Mouse (Mus musculus) c-Kit-positive CD71-positive TER-119-positive erythroid progenitor cells, embryonic 14.5 days (primary cell): ENCODE measurements around the gene Rabl6.
"Not testable (repeated sequence)": the region's sequence is repeated elsewhere in the genome, so short reads cannot be mapped to it uniquely, and the experiment has no call there.

Source experiments
- DNase-seq: peaks from one replicate; pipeline ENCODE4 v3.0.0-alpha.2; 2013; ENCODE audit warnings: low spot score

The Rabl6 gene

DNA sequence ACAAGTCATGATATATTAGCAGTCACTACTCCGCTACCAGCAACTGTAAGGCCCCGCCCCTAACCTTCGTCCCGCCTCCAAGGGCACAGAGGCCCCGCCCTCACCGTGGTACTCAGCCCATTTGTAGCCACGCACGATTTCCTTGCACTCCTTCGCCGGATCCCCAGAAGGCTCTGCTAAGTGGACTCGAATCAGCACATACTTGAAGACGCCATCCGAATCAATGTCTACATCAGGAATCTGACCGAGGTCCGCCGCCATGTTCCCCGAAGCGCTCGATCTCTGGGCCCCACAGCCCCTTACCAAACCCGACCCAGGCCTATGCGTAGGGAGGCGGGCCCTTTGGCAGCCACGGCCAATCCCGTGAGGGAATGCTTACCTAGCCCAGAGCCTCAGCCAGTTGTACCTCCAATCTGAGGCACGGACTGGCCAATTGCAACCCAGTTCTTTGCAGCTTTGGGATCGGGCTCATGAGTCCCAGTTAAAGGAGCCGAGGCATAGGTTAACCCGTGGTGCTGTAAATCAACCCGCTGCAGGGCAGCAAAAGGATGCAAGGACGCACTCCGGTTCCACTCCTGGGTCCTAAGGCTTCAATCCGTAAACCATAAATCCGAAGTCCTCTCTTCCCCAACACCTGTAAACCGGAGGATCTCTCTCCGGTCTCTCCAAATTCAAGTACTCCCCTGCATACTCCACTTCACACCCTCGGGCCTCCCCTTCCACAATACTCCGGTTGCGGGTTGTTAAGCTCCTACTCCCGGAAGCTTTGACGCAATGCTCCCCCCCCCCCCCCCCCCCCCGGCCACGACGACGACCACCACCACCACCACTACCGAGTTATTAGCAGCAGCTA lies 33.5 kb downstream of the Rabl6 start, which contains the start of the genes Mamdc4 and Phpt1:
Mamdc4 (minus strand) TSS at position 267 of the 853 bp plus-strand sequence.
Phpt1 (minus strand) TSS at position 646 of the 853 bp plus-strand sequence.
- peak; percentile 93 for DNase-seq

DNA sequence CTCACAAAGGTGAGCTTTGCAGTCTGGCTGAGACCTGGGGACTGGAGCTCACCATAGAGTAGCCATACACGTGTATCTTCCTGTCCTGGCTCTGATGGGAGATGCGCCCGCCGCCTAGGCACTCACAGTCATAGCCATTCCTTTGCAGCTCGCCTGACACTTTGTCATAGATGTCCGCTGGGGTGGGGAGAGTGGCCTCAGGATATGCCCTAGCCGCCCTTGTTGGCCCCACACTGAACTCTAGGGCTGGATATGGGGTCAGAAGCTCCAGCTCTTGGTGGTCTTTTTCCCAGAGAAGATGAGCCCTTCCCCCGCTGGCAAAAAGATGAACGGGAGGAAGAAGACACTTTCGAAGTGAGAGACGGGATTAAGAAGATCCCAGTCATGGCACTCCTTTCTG lies 34.2 kb downstream of the Rabl6 start:
- no peak for DNase-seq

DNA sequence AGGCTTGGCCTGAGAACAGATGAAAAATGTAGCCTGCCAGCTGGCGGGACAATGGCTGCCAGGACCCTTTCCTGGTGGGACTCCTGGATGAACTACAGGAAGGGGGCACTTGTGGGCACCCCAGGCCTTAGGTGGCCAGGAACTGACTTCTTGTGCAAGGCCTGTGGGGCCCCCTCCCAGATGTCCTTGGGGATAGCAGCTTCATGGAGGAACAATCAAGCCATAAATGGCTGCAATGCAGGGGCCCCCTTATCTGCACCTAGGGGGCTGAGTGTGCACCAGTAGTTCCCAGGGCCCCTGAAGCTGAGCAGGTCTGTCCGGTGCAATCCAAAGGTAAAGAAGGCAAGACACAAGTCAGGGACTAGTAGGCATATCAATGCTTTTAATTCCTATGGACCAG lies 35.3 kb downstream of the Rabl6 start:
- no peak for DNase-seq

DNA sequence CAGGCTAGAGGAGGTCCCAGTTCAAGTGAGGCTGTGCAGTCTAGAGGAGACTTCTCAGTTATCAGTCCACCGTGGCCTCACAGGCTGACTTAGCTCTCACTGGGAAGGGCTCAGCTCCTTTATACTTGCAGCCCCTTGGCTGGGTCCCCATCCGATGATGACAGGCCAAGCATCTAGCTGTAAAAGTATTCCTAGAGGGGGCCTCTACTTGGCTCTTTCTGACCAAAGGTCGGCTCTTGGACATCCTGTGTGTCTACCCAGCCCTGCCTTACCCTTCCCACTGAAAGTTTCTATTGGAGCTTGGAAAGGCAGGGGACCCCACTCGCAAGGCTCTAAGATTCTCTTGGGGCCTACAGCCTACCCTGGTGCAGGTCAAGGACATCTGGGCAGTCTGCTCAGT lies 37.1 kb downstream of the Rabl6 start:
- no peak for DNase-seq

DNA sequence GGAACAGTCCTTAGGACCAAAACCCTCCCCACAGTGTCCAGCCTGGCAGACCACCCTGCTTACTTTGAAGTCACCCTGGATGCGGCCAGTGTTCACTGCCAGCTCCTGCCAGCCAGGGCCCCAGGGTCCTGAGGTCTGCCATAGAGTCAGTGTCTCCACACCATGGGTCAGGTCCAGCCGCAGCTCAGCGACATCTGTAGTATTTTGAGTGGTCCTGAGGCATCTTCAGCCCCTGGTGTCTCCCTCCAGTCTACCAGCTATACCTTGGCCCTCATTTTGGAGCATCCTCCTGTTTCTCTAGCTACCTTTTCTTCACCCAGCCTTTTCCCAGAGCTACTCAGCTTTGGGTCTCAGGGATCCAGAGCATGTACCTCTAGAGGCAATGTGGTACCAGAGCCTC lies 39.0 kb downstream of the Rabl6 start:
- no peak for DNase-seq

DNA sequence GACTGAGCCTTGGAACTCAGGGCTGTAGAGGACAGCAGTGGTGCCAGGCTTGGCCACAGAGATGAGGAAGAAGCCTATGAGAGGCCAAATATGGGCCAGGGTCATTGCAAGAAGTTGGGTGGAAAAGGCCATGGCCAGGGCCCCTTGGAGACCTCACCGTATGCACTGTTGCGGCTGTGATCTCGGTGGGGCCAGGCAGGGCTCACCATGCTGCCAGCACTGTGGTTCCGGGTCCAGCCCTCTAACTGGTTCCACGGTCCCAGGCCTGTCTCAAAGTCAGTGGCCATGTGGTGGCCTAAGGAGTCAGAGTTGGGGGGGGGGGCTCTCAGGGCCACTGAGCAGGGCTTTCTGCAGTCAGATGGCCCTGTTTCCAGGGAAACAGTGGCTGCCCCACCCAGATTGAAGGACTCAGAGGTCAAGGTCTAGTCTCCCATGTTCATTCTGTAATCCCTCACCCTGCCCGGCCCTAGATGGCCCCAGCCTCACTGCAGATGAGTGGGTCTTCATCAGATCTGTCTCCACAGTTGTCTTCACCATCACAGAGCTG lies 39.8 kb downstream of the Rabl6 start:
- no peak for DNase-seq

DNA sequence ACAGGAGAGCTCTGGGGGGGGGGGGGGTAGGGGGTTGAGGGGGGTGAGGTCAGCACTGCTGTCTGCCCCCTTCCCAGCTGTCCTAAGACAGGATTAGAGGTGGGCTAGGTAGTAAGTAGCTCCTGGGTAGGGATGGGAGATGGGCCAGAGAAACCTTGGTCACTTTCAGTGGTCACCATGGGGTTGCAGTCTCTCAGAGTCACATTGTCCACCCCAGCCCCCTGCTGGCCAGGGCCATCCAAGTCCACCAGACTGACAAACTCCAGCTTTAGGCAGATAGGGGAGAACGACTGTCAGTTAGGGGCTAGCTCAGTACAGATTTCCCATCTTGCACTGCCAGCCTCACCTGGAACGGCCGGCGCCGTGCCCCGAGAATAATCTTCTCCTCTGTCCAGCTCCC lies 41.8 kb downstream of the Rabl6 start:
- no peak for DNase-seq

DNA sequence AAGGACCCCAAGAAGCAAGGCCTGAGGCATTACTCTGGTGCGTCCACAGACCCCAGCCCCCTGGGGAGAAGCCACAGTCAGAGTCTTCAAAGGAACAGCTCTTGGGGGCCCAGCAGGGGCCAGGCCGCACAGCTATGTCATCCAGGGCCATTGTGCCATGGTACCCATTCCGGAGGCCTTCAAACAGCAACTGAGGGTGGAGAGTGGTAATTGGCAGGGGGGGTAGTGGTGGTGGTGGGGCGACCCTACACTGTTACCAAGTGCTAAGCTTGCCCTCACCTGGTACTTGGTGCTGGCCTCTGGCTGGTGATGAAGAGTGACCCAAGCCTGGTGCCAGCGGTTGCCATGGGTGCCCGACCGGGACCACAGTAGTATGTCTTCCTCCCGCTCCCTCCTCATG lies 42.6 kb downstream of the Rabl6 start:
- DNase-seq: no peak

DNA sequence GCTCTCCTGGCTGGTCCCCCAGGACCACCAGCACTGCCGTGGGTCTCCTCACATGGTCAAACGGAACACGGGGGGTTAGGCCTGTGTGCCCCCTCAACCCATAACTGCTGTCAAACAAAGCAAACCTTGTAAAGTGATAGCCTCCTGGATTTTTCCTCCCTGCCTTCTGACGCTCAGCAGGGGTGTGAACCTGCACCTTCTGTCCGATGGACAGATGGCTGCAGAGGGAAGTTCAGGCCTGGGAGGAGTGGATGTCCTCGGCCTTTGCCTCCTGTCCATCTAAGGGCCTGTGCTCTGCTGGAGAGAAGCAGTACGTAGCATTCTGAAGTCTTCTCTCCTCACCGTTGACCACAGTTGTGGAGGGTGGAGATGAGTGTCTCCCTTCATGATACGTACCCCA lies 46.4 kb downstream of the Rabl6 start:
- DNase-seq: no peak

DNA sequence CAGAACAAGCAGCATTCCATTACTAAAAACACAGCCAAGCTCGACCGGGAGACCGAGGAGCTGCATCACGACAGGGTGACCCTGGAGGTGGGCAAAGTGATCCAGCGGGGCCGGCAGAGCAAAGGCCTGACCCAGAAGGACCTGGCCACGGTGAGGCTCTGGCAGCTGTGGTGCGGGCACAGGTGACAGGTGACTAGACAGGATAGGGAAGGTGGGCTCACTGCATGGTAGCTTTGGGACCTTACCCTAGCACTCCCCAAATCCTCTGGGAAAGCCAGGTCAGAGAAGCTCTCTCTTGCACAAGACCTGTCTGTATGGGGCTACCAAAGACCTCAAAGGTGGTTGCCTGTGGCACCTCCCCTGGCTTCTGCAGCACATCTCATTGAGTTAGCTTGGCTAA lies 47.8 kb downstream of the Rabl6 start:
- no peak for DNase-seq

DNA sequence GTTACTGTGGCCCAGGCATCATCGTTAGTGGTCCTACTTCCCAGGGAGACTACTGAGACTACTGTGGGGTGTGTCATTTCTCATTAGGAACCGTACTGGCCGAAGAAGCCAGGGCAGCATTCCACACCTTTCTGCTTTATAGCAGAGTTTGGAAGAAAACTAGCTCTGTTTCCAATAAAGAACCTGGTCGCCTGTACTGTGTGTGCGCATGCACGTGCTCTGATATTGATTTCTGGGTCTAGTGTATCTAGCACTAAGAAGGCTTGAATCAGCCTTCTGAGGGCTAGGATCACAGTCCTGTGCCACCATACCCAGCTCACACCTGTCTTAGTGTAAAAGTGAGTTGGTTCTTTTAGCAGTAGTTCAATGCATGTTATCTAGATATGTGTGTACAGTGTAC lies 49.5 kb downstream of the Rabl6 start:
- no peak for DNase-seq

DNA sequence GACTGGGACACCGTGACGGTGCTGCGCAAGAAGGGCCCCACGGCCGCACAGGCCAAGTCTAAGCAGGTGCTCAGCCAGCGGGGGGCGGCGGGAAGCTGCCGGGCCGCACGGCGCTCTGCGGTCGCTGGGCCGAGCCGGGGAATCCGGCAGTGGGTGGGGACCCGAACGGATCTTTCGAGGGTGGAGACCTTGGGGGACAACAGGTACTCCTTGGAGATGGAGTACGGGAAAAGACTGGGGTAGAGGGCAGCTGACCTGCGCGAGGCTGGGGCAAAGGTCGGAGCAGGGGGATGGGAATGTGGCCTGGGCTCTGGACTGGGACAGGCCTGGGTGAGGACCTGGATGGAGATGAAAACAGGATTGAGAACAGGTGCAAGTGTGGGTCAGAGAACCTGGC lies 50.4 kb downstream of the Rabl6 start:
- no peak for DNase-seq

DNA sequence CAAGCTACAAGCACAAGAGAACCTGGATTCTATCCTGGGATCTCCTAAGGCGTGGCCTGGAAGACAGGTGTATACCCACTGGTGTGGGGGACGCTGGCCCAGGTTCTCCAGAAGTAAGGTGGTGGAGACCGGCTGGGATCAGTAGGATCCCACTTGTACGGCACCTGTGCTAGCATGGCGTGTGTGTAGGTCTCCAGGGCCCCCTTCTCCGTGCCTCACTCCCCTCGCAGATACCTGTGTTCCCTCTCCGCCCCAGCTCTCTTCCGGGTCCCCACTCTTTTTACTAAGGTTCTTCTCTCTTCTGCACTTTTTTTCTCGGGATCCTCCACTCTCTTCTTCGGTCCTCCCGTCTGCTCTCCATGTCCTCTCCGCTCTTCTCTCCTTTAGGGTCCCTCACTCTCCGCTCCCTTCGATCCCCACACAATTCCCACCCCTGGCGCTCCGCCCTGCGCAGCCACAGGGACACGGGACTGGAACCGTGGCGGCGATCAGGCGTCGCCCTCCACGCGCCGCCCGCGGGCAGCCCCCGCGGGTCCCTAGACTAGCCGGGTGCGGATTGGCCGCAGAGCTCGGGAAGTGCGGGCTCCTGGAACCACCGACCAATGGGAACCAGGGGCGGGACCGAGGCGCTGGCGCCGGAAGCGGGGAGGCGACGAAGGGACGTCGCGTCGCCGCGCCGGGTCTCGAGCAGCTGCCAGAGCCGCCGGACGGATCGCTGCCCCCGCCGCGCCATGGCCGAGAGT lies 50.9 kb downstream of the Rabl6 start, which contains the start of gene Edf1:
Edf1 (plus strand) TSS at position 627 of the 743 bp plus-strand sequence.
- DNase-seq: peak; percentile 86

DNA sequence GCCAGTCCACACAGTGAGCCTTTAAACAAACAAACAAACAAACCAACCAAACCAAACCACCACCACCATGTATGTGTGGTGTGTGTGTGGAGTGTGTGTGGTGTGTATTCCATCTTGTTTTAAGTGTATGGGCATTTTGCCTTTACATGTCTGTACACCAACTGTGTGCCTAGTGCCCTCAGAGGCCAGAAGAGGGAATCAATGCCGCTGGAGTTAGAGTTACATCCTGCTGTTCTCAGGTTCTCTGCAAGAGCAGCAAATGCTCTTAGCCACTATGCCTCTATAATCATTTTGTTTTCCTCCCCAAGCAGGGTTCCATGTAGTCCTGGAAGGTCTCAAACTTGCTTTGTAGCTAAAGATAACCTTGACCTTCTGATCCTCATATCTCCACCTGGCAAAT lies 52.0 kb downstream of the Rabl6 start:
- no peak for DNase-seq

DNA sequence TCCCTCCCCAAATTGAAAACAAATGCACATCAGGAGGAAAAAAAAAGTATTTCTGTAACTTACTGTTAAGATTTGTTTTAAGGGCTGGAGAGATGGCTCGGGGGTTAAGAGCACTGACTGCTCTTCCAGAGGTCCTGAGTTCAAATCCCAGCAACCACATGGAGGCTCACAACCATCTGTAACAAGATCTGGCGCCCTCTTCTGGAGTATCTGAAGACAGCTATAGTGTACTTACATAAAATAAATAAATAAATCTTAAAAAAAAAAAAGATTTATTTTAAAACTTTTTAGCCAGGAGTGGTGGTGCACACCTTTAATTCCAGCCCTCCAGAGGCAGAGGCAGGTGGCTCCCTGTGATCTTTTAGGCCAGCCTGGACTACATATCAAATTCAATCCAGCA lies 52.8 kb downstream of the Rabl6 start:
- DNase-seq: not testable (repeated sequence)

DNA sequence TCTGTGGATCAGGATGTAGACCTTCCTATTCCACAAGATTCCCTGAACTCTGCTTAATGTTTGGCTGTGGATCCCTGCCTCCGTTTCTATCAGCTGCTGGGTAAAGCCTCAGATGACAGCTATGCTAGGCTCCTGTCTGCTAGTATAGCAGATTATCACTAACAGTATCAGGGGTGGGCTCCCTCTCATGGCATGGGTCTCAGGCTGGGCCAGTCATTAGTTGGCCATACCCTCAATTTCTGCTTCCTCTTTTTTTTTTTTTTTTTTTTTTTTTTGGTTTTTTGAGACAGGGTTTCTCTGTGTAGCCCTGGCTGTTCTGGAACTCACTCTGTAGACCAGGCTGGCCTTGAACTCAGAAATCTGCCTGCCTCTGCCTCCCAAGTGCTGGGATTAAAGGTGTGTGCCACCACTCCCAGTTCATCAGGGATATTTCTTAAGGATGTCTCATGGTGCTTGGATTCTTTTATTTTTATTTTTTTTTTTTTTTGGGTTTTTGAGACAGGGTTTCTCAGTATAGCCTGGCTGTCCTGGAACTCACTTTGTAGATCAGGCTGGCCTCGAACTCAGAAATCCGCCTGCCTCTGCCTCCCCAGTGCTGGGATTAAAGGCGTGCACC lies 55.0 kb downstream of the Rabl6 start:
- not testable (repeated sequence) for DNase-seq

DNA sequence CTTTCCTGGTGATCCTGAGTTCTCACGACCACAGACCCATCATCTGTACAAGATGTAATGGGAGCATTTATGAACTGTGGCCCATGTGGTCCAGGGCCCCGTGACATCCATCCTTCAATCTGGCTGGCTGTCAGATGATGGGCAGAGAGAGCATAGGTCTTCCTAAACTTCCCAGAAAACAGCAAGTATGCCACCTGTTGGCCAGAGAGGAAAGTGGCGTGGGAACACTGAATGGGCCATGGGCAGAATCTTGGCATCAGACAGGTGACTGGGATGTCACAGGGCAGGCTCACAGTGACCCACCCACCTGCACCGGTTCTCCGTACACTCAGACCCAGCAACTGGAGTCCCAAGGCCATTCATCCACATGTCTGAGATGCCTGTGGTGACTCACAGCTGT lies 57.1 kb downstream of the Rabl6 start:
- no peak for DNase-seq

DNA sequence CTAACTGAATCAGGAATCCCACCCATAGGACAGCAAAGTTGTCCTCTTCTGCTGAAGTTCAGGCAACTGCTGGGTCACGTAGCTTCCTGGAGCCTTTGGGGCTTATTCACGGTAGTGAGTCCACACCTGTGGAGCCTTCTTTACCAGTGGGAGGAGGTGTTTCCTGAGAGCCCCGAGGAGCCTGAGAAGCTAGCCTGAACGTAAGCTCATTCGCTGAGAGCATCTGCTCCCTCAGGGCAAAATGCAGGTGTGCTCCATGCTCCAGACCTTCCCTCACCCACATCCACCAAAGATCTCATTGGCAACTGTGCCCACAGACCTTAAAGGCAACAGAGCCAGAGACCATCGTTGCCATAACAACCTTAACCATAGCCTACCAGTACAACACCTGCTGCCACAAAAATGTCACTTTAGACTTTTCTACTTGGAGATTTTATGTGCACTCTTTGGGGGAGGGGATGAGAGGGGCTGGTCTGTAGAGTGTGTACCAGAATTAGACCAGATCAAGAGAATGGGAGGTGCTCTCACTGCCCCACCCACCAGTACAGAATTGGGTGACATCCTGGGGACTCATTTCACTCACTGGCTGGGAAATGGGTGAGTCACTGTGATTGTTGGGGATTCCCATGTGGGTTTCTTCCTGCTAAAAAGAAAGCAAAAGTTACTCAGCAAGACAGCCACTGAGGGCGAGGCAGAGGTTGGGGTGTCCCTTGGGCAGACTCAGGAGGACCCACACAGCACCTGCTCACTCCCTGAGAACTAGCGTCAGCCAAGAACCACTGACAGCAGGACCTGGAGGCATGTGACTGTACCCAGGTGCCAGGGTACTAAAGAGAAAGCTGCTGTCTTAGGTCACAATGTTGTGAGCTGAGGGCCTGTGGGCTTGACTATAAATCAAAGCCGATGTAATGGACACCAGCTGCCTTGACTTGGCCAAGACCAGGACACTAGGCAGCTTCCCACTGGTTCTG lies 59.0 kb downstream of the Rabl6 start:
- DNase-seq: no peak

DNA sequence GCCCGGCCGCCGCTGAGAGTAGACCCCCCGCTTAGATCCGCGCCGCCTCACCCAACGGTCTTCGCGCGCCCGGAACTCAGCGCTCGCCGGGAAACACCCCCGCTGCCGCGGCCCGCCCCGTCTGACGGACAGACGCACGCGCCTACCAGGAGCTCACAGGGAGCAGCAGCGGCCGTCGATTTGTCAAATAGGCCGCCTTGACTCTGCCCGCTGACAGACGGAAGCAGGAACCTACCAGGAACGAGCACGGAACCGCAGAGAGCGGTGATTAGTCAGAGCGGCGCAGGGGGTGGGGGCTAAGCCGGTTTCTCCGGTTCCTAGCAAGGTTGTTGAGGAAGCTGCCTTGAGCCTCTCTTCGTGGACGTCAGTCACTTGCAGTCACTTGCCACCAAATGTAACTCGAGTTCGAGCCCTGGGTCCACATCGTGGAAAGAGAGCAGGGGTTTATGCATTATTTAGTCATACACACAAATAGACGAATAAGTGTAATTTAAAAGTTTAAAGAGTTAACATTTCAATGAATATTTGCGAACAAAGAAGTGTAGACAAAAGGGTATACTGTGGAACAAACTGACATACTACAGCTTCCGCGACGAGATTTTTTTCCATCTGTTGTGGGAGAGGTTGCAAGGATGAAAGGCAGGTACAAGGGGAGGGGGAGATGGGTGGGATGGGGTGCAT lies 61.4 kb downstream of the Rabl6 start, which contains the start of gene Traf2:
Traf2 (minus strand) TSS at position 130 of the 681 bp plus-strand sequence.
- DNase-seq: peak; percentile 98

DNA sequence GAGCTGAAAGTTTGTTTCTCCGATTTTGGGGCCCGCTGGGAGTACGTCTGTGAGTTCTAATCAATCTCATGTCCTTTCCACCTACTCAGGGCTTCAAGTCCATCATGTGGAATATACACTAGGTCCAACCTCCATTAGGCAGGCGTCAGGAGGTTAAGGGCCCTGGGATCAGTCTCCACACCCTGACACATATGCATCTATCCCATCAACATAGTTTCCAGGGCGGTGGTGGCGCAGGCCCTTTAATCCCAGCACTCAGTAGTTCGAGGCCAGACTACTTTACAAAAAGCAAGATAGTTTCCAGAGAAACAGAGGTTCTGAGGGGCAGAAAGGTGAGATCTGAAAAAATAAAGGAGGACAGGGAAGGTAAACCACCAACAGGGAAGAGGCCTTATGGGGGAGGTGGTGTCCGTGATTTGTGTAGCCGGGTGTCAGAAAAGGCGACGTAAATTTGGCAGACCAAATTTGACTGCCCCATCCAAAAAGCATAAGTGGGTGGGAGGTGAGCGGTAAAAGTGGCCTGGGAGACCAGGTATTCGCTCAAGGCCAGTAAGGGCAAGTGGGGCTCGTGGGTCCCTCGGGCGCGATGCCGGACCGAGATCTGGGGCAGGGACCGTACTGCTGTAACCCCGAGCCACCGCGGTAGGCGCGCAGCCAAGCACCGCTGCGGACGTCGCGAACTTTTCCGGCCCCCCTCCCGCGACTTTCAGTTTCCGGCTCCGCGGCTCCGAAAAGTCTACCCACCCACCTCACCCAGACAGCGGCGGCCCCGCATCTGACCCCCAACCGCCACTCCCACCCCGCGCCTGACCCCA lies 62.1 kb downstream of the Rabl6 start:
- no peak for DNase-seq
